Mouse (Mus musculus) spleen, adult 2 months (tissue): ENCODE results near the gene Pou2f3.

Experiments
- CTCF ChIP-seq: fragments of 200-500 bp; IDR thresholded peaks from 2 replicates; pipeline ENCODE4 v1.5.1; 2011; ENCODE audit warnings: mild to moderate bottlenecking, inconsistent platforms; ENCODE audit not compliant: insufficient read depth, insufficient read length, insufficient replicate concordance; ENCODE audit errors: extremely low read depth
- POLR2A ChIP-seq: fragments of 200-500 bp; IDR thresholded peaks from 2 replicates; pipeline ENCODE4 v1.6.1; 2011; ENCODE audit warnings: low read depth, low read length, inconsistent platforms

GRCm38 (mm10) chr9:43241970-43242369 is 31.8 kb upstream of the Pou2f3 start:
- TF ChIP-seq CTCF, result no peak
- no peak for TF ChIP-seq POLR2A
